In genomic region chr11:97986738-97987465, GRCm38 (mm10) we compare ENCODE assay signal across 8 mouse cellular contexts. TPM values are rescaled to one million over a fixed set of nuclear protein-coding genes. Genes with fewer than 3 reads are reported as not detected.
DNase-seq lines count a peak whose midpoint lies in the region; ATAC-seq and TF ChIP-seq lines count a peak whose summit lies in the region.

No protein-coding gene starts in this region.

- DNase-seq in neural tube, embryonic 11.5 days (ENCODE audit: low spot score) = no peak
- DNase-seq in neural tube, embryonic 10.5 days (ENCODE audit: extremely low spot score, low spot score) = no peak
- DNase-seq in forebrain, embryonic 11.5 days (ENCODE audit: low spot score) = peak; percentile 59
- no peak for DNase-seq in limb, embryonic 11.5 days (ENCODE audit: low spot score)
- DNase-seq in layer of hippocampus, adult 18-20 months (ENCODE audit: low spot score in 2 of 2) = no peak
- DNase-seq in gastrocnemius, adult 18-20 months (ENCODE audit: low spot score) = no peak

- H3K9me3 ChIP-seq in neural tube, embryonic 11.5 days (ENCODE audit: control insufficient read depth, low read length) = no peaks in the 10 kb centered on the region
- no peaks in the 10 kb centered on the region for H3K9me3 ChIP-seq in forebrain, embryonic 11.5 days (ENCODE audit: control insufficient read depth, low read length)
- no peaks in the 10 kb centered on the region for H3K9me3 ChIP-seq in limb, embryonic 11.5 days (ENCODE audit: control insufficient read depth, low read length)

- TF ChIP-seq POLR2A in small intestine, adult 2 months (IDR thresholded peaks at IDR 0.05; ENCODE audit: low read depth, low read length) = no peak

- H3K4me3 ChIP-seq in neural tube, embryonic 11.5 days (ENCODE audit: low read depth, low read length) = peak overlapping the region; percentile 91
- H3K4me3 ChIP-seq in forebrain, embryonic 11.5 days (ENCODE audit: low read depth, low read length) = peak overlapping the region; percentile 91
- peak overlapping the region; percentile 92 for H3K4me3 ChIP-seq in limb, embryonic 11.5 days (ENCODE audit: low read depth, low read length)
- H3K4me3 ChIP-seq in small intestine, adult 2 months (ENCODE audit: low read depth, low read length) = peak overlapping the region; percentile 77

- H3K36me3 ChIP-seq in neural tube, embryonic 11.5 days (ENCODE audit: control insufficient read depth, insufficient read depth, low read length) = no peaks in the 10 kb centered on the region
- H3K36me3 ChIP-seq in forebrain, embryonic 11.5 days (ENCODE audit: control insufficient read depth, insufficient read depth, low read length) = no peaks in the 10 kb centered on the region
- no peaks in the 10 kb centered on the region for H3K36me3 ChIP-seq in limb, embryonic 11.5 days (ENCODE audit: control insufficient read depth, insufficient read depth, low read length)
- no peaks in the 10 kb centered on the region for H3K36me3 ChIP-seq in small intestine, adult 2 months (ENCODE audit: control insufficient read depth, insufficient read depth, low read length)

- no peak for ATAC-seq in neural tube, embryonic 11.5 days (ENCODE audit: insufficient read depth, low FRiP score, low TSS enrichment)
- ATAC-seq in forebrain, embryonic 11.5 days (replicated peaks; ENCODE audit: low FRiP score) = no peak
- no peak for ATAC-seq in limb, embryonic 11.5 days (ENCODE audit: insufficient number of reproducible peaks, low FRiP score, low TSS enrichment, low read depth)
- ATAC-seq in erythroid progenitor cell, adult 5-6 weeks (replicated peaks; ENCODE audit: low FRiP score, poor library complexity, severe bottlenecking) = no peak

- H3K9ac ChIP-seq in neural tube, embryonic 11.5 days (ENCODE audit: low read length) = no peak overlapping the region
- H3K9ac ChIP-seq in forebrain, embryonic 11.5 days (ENCODE audit: low read length) = no peak overlapping the region; the same call in 1 of the 2 replicates
- no peak overlapping the region for H3K9ac ChIP-seq in limb, embryonic 11.5 days (ENCODE audit: low read length)

- peaks cover 30% of the 10 kb centered on the region for H3K27me3 ChIP-seq in neural tube, embryonic 11.5 days (ENCODE audit: control insufficient read depth, insufficient read depth, low read length)
- H3K27me3 ChIP-seq in forebrain, embryonic 11.5 days (ENCODE audit: control insufficient read depth, insufficient read depth, low read length) = peaks cover 30% of the 10 kb centered on the region
- H3K27me3 ChIP-seq in limb, embryonic 11.5 days (ENCODE audit: control insufficient read depth, insufficient read depth, low read length) = peaks cover 27% of the 10 kb centered on the region
- peaks cover 12% of the 10 kb centered on the region for H3K27me3 ChIP-seq in small intestine, adult 2 months (ENCODE audit: control insufficient read depth, insufficient read depth, low read length)

- no peak overlapping the region for H3K27ac ChIP-seq in neural tube, embryonic 11.5 days (ENCODE audit: low read depth, low read length)
- H3K27ac ChIP-seq in forebrain, embryonic 11.5 days (ENCODE audit: low read depth, low read length) = no peak overlapping the region
- no peak overlapping the region for H3K27ac ChIP-seq in limb, embryonic 11.5 days (replicated peaks; ENCODE audit: low read depth, low read length)
- H3K27ac ChIP-seq in small intestine, adult 2 months (ENCODE audit: insufficient read depth, low read depth, low read length) = no peak overlapping the region

- peaks cover 4% of the 10 kb centered on the region; the same call in 1 of the 2 replicates for H3K4me1 ChIP-seq in neural tube, embryonic 11.5 days (ENCODE audit: control insufficient read depth, insufficient read depth, low read length)
- H3K4me1 ChIP-seq in forebrain, embryonic 11.5 days (replicated peaks; ENCODE audit: control insufficient read depth, insufficient read depth, low read length) = 0 out of 2 replicates have a peak, but pooled peaks cover 6% of the 10 kb centered on the region
- H3K4me1 ChIP-seq in limb, embryonic 11.5 days (ENCODE audit: control insufficient read depth, insufficient read depth, low read length) = peaks cover 16% of the 10 kb centered on the region
- no peaks in the 10 kb centered on the region for H3K4me1 ChIP-seq in small intestine, adult 2 months (ENCODE audit: control insufficient read depth, insufficient read depth, insufficient read length, low read length)

- WGBS in neural tube, embryonic 11.5 days = 33% methylated on average over 15 of the region's 17 CpGs
- 34% methylated on average over 14 of the region's 17 CpGs for WGBS in forebrain, embryonic 11.5 days
- 36% methylated on average over 12 of the region's 17 CpGs for WGBS in limb, embryonic 11.5 days
- WGBS in small intestine, adult 2 months = 25% methylated on average over 17 of the region's 17 CpGs

- no peak for TF ChIP-seq CTCF in small intestine, adult 2 months (IDR thresholded peaks at IDR 0.05; ENCODE audit: extremely low read depth, insufficient read length, insufficient replicate concordance, low read depth, low read length)

- H3K4me2 ChIP-seq in neural tube, embryonic 11.5 days (ENCODE audit: low read depth) = peak overlapping the region; percentile 75
- H3K4me2 ChIP-seq in forebrain, embryonic 11.5 days (ENCODE audit: low read depth, low read length, severe bottlenecking) = peak overlapping the region; percentile 73
- peak overlapping the region; percentile 83 for H3K4me2 ChIP-seq in limb, embryonic 11.5 days (ENCODE audit: low read depth, severe bottlenecking)

RNA-seq across cellular contexts. Expression of gene Plxdc1, which starts 0.7 kb away (rescaled TPM):
- 0.24 TPM in 1 of 2 replicates, not detected in the other for polyA plus RNA-seq in neural tube, embryonic 11.5 days (2014; fragmentation: Nextera tagmentation; extraction: Ambion mirVana)
- 0.20 TPM in 1 of 2 replicates, not detected in the other for polyA plus RNA-seq in forebrain, embryonic 11.5 days (2014; fragmentation: Nextera tagmentation; extraction: Ambion mirVana)
- 0.15 TPM in 1 of 2 replicates, not detected in the other for polyA plus RNA-seq in limb, embryonic 11.5 days (2014; fragmentation: Nextera tagmentation; extraction: Ambion mirVana)
- 1.1 and 1.6 TPM in 2 replicates for polyA plus RNA-seq in small intestine, adult 2 months (2012; rRNA removed)
- 10 to 100 TPM; 10.3 to 14.4 TPM for total RNA-seq in layer of hippocampus, adult 18-20 months (2021)
- total RNA-seq in gastrocnemius, adult 18-20 months (2021) = 1 to 10 TPM; 2.1 to 2.6 TPM
- total RNA-seq in erythroid progenitor cell, adult 5-6 weeks (2015; ENCODE audit: low replicate concordance) = 1.3 TPM in 1 of 2 replicates, not detected in the other
- total RNA-seq in erythroid progenitor cell, adult 5-6 weeks (2017; ENCODE audit: low replicate concordance) = 2.3 and 2.4 TPM in 2 replicates

RNA-seq across cellular contexts. Expression of gene Arl5c, which starts 9.1 kb away (rescaled TPM):
- polyA plus RNA-seq in neural tube, embryonic 11.5 days (2014; fragmentation: Nextera tagmentation; extraction: Ambion mirVana) = 10.6 and 14.1 TPM in 2 replicates
- 10.4 and 12.3 TPM in 2 replicates for polyA plus RNA-seq in forebrain, embryonic 11.5 days (2014; fragmentation: Nextera tagmentation; extraction: Ambion mirVana)
- polyA plus RNA-seq in limb, embryonic 11.5 days (2014; fragmentation: Nextera tagmentation; extraction: Ambion mirVana) = 9.5 and 9.9 TPM in 2 replicates
- 0.55 and 1.1 TPM in 2 replicates for polyA plus RNA-seq in small intestine, adult 2 months (2012; rRNA removed)
- under 1 TPM; 0.76 to 0.94 TPM for total RNA-seq in layer of hippocampus, adult 18-20 months (2021)
- under 1 TPM in 1 of 2 experiments, not detected in 1; 0.26 TPM for total RNA-seq in gastrocnemius, adult 18-20 months (2021)
- 8.8 and 24.5 TPM in 2 replicates for total RNA-seq in erythroid progenitor cell, adult 5-6 weeks (2015; ENCODE audit: low replicate concordance)
- 9.6 and 17.5 TPM in 2 replicates for total RNA-seq in erythroid progenitor cell, adult 5-6 weeks (2017; ENCODE audit: low replicate concordance)

RNA-seq across cellular contexts. Expression of gene Cacnb1, which starts 35.9 kb away (rescaled TPM):
- polyA plus RNA-seq in neural tube, embryonic 11.5 days (2014; fragmentation: Nextera tagmentation; extraction: Ambion mirVana) = 15.2 and 15.8 TPM in 2 replicates
- polyA plus RNA-seq in forebrain, embryonic 11.5 days (2014; fragmentation: Nextera tagmentation; extraction: Ambion mirVana) = 9.6 and 11.1 TPM in 2 replicates
- polyA plus RNA-seq in limb, embryonic 11.5 days (2014; fragmentation: Nextera tagmentation; extraction: Ambion mirVana) = 6.8 and 7.2 TPM in 2 replicates
- polyA plus RNA-seq in small intestine, adult 2 months (2012; rRNA removed) = 3.2 and 5.7 TPM in 2 replicates
- 100 to 1,000 TPM; 148 to 155 TPM for total RNA-seq in layer of hippocampus, adult 18-20 months (2021)
- total RNA-seq in gastrocnemius, adult 18-20 months (2021) = 100 to 1,000 TPM; 167 to 198 TPM
- total RNA-seq in erythroid progenitor cell, adult 5-6 weeks (2015; ENCODE audit: low replicate concordance) = not detected in 2 replicates
- 0.13 and 0.68 TPM in 2 replicates for total RNA-seq in erythroid progenitor cell, adult 5-6 weeks (2017; ENCODE audit: low replicate concordance)

RNA-seq across cellular contexts. Expression of gene Rpl19, which starts 39.6 kb away (rescaled TPM):
- 926 and 968 TPM in 2 replicates for polyA plus RNA-seq in neural tube, embryonic 11.5 days (2014; fragmentation: Nextera tagmentation; extraction: Ambion mirVana)
- 897 and 919 TPM in 2 replicates for polyA plus RNA-seq in forebrain, embryonic 11.5 days (2014; fragmentation: Nextera tagmentation; extraction: Ambion mirVana)
- polyA plus RNA-seq in limb, embryonic 11.5 days (2014; fragmentation: Nextera tagmentation; extraction: Ambion mirVana) = 1,171 and 1,244 TPM in 2 replicates
- 393 and 501 TPM in 2 replicates for polyA plus RNA-seq in small intestine, adult 2 months (2012; rRNA removed)
- total RNA-seq in layer of hippocampus, adult 18-20 months (2021) = 100 to 1,000 TPM; 601 to 664 TPM
- 100 to 1,000 TPM; 457 to 462 TPM for total RNA-seq in gastrocnemius, adult 18-20 months (2021)
- 931 and 1,058 TPM in 2 replicates for total RNA-seq in erythroid progenitor cell, adult 5-6 weeks (2015; ENCODE audit: low replicate concordance)
- 346 and 531 TPM in 2 replicates for total RNA-seq in erythroid progenitor cell, adult 5-6 weeks (2017; ENCODE audit: low replicate concordance)
